Mouse (Mus musculus): ENCODE measurements at regions not wholly inside any gene's neighbourhood (a gene's known extent, or its start where the extent isn't known, plus 50 kb on each side); places are given as distances from the start of the nearest gene placed in this dataset.
A peak's percentile ranks its signal among the peaks of the same experiment; 100 is the strongest.

- Histone ChIP-seq H3K4me2 (replicated peaks) (no peak overlapping the region), H3K4me1 (replicated peaks; ENCODE audit: control insufficient read depth, insufficient read depth, low read length) (no peaks in the 10 kb centered on the region), H3K36me3 (replicated peaks; ENCODE audit: control insufficient read depth, insufficient read depth) (no peaks in the 10 kb centered on the region), H3K9ac (no peak overlapping the region), H3K9me3 (ENCODE audit: control insufficient read depth, low read length) (no peaks in the 10 kb centered on the region), H3K27ac (no peak overlapping the region), H3K4me3 (replicated peaks; ENCODE audit: low read length) (no peak overlapping the region), H3K27me3 (ENCODE audit: control insufficient read depth, insufficient read depth, low read length) (no peaks in the 10 kb centered on the region)
- ATAC-seq (ENCODE audit: low FRiP score) = no peak
- no peak for DNase-seq (ENCODE audit: low spot score)
- WGBS = 85% methylated on average over 3 of the region's 3 CpGs
Measured at GRCm38 (mm10) chr2:114301746-114302145, 100.5 kb upstream of the Zfp770 start.

- WGBS = 71% methylated on average over 1 of the region's 1 CpGs
- Histone ChIP-seq H3K27ac (no peak overlapping the region), H3K9me3 (ENCODE audit: control insufficient read depth, low read length) (no peaks in the 10 kb centered on the region), H3K4me2 (replicated peaks) (no peak overlapping the region), H3K9ac (no peak overlapping the region), H3K27me3 (ENCODE audit: control insufficient read depth, insufficient read depth, low read length) (no peaks in the 10 kb centered on the region), H3K4me3 (replicated peaks; ENCODE audit: low read length) (no peak overlapping the region), H3K4me1 (replicated peaks; ENCODE audit: control insufficient read depth, insufficient read depth, low read length) (no peaks in the 10 kb centered on the region), H3K36me3 (replicated peaks; ENCODE audit: control insufficient read depth, insufficient read depth) (no peaks in the 10 kb centered on the region)
- no peak for DNase-seq (ENCODE audit: low spot score)
- no peak for ATAC-seq (ENCODE audit: low FRiP score)
Measured at GRCm38 (mm10) chr2:114295110-114295509, 93.8 kb upstream of the Zfp770 start.

- 87% methylated on average over 5 of the region's 5 CpGs for WGBS
- no peaks in the 10 kb centered on the region for H3K27me3 ChIP-seq (ENCODE audit: control insufficient read depth, insufficient read depth, low read length)
- no peak overlapping the region for H3K4me3 ChIP-seq (replicated peaks; ENCODE audit: low read length)
- H3K9me3 ChIP-seq (ENCODE audit: control insufficient read depth, low read length) = no peaks in the 10 kb centered on the region
- H3K9ac ChIP-seq = no peak overlapping the region
- no peak overlapping the region for H3K27ac ChIP-seq
- ATAC-seq (ENCODE audit: low FRiP score) (no peak), DNase-seq (ENCODE audit: low spot score) (no peak)
- no peaks in the 10 kb centered on the region for H3K36me3 ChIP-seq (replicated peaks; ENCODE audit: control insufficient read depth, insufficient read depth)
- H3K4me2 ChIP-seq (replicated peaks) = no peak overlapping the region
- no peaks in the 10 kb centered on the region for H3K4me1 ChIP-seq (replicated peaks; ENCODE audit: control insufficient read depth, insufficient read depth, low read length)
Measured at GRCm38 (mm10) chr2:114291387-114291786, 90.1 kb upstream of the Zfp770 start.

GRCm38 (mm10) chr2:114275536-114275935 lies 74.3 kb upstream of the Zfp770 start:
- Histone ChIP-seq H3K36me3 (replicated peaks; ENCODE audit: control insufficient read depth, insufficient read depth) (no peaks in the 10 kb centered on the region), H3K27ac (no peak overlapping the region), H3K4me1 (replicated peaks; ENCODE audit: control insufficient read depth, insufficient read depth, low read length) (no peaks in the 10 kb centered on the region), H3K4me3 (replicated peaks; ENCODE audit: low read length) (no peak overlapping the region), H3K4me2 (replicated peaks) (no peak overlapping the region), H3K9me3 (ENCODE audit: control insufficient read depth, low read length) (no peaks in the 10 kb centered on the region), H3K27me3 (ENCODE audit: control insufficient read depth, insufficient read depth, low read length) (no peaks in the 10 kb centered on the region), H3K9ac (no peak overlapping the region)
- ATAC-seq (ENCODE audit: low FRiP score) (no peak), DNase-seq (ENCODE audit: low spot score) (no peak)

- Histone ChIP-seq H3K9me3 (ENCODE audit: control insufficient read depth, low read length) (no peaks in the 10 kb centered on the region), H3K27ac (no peak overlapping the region), H3K36me3 (replicated peaks; ENCODE audit: control insufficient read depth, insufficient read depth) (no peaks in the 10 kb centered on the region), H3K9ac (no peak overlapping the region), H3K27me3 (ENCODE audit: control insufficient read depth, insufficient read depth, low read length) (no peaks in the 10 kb centered on the region), H3K4me1 (replicated peaks; ENCODE audit: control insufficient read depth, insufficient read depth, low read length) (no peaks in the 10 kb centered on the region), H3K4me3 (replicated peaks; ENCODE audit: low read length) (no peak overlapping the region), H3K4me2 (replicated peaks) (peak overlapping the region; percentile 9)
- ATAC-seq (ENCODE audit: low FRiP score) (peak; percentile 62; the same call in 1 of the 2 replicates), DNase-seq (ENCODE audit: low spot score) (peak; percentile 80)
- WGBS = 47% methylated on average over 8 of the region's 8 CpGs
Measured at GRCm38 (mm10) chr2:114260397-114261071, 59.3 kb upstream of the Zfp770 start.

- no peak overlapping the region for H3K4me3 ChIP-seq (replicated peaks; ENCODE audit: low read length)
- no peaks in the 10 kb centered on the region for H3K9me3 ChIP-seq (ENCODE audit: control insufficient read depth, low read length)
- DNase-seq (ENCODE audit: low spot score) = no peak
- no peaks in the 10 kb centered on the region for H3K4me1 ChIP-seq (replicated peaks; ENCODE audit: control insufficient read depth, insufficient read depth, low read length)
- H3K36me3 ChIP-seq (replicated peaks; ENCODE audit: control insufficient read depth, insufficient read depth) = no peaks in the 10 kb centered on the region
- no peak overlapping the region for H3K4me2 ChIP-seq (replicated peaks)
- no peaks in the 10 kb centered on the region for H3K27me3 ChIP-seq (ENCODE audit: control insufficient read depth, insufficient read depth, low read length)
- 77% methylated on average over 4 of the region's 4 CpGs for WGBS
- no peak overlapping the region for H3K9ac ChIP-seq
- no peak for ATAC-seq (ENCODE audit: low FRiP score)
- H3K27ac ChIP-seq = no peak overlapping the region
Measured at GRCm38 (mm10) chr2:114259539-114259938, 58.3 kb upstream of the Zfp770 start.

Measured in hindbrain, embryonic 14.5 days (tissue).